Mouse (Mus musculus): Measurements from ENCODE around the gene Ptpn21.

DNA sequence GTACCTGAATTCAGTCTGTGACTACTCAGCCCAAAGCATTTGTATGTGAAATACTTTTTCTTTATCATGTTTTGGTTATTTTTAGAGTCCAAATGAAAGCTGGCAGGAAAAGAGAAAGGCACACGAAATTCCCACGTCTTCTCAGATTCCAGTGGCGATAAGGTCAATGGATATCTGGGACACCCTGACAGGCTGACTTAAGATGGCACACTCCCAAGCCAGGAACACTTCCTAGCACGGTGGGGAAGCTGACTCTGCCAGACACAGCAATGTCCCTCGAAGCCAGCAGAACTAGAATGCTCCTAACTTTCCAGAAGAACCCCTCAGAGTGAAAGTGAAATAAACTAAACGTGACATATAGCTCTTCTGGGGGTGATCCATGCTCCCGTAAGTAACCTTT, 10.0 kb downstream of the Ptpn21 start:
- TF ChIP-seq EP300 (IDR thresholded peaks at IDR 0.05; ENCODE audit: low read depth) (no peak), CTCF (IDR thresholded peaks at IDR 0.05; ENCODE audit: low read depth) (no peak)
